Mouse (Mus musculus) forebrain, embryonic 13.5 days (tissue): ENCODE data around the gene Cdkal1. TPM values are rescaled to one million over a fixed set of nuclear protein-coding genes. Genes with fewer than 3 reads are reported as not detected.

ENCODE experiments used
- ATAC-seq: fragments of 200-750 bp; cut with Nextera tagmentation; 2 replicates; pipeline ENCODE4 v1.8.0; 2017
- H3K27ac ChIP-seq: fragments of 300-500 bp; sonication (generic); 2 replicates; pipeline ENCODE4 v1.5.1; 2015; ENCODE audit warnings: inconsistent platforms, mild to moderate bottlenecking, moderate library complexity
- H3K27me3 ChIP-seq: fragments of 300-500 bp; sonication (generic); 2 replicates; pipeline ENCODE4 v1.6.1; 2015; ENCODE audit warnings: mild to moderate bottlenecking, inconsistent platforms
- H3K36me3 ChIP-seq: fragments of 300-500 bp; sonication (generic); 2 replicates; pipeline ENCODE4 v1.6.1; 2015; ENCODE audit warnings: mild to moderate bottlenecking, inconsistent platforms; ENCODE audit not compliant: poor library complexity, severe bottlenecking
- H3K4me1 ChIP-seq: fragments of 300-500 bp; sonication (generic); 2 replicates; pipeline ENCODE4 v1.6.1; 2015; ENCODE audit warnings: inconsistent platforms
- H3K4me2 ChIP-seq: fragments of 300-500 bp; sonication (generic); 2 replicates; pipeline ENCODE4 v1.6.1; 2015; ENCODE audit warnings: inconsistent platforms, mild to moderate bottlenecking, moderate library complexity
- H3K4me3 ChIP-seq: fragments of 300-500 bp; sonication (generic); 2 replicates; pipeline ENCODE4 v1.5.1; 2015; ENCODE audit warnings: mild to moderate bottlenecking, inconsistent platforms
- H3K9ac ChIP-seq: fragments of 300-500 bp; sonication (generic); 2 replicates; pipeline ENCODE4 v1.6.1; 2015; ENCODE audit warnings: mild to moderate bottlenecking, inconsistent platforms
- H3K9me3 ChIP-seq: fragments of 300-500 bp; sonication (generic); replicated peaks from 2 replicates; pipeline ENCODE4 v1.6.1; 2016; ENCODE audit warnings: inconsistent platforms
- WGBS: fragments of 180-500 bp; shearing (Covaris S2); methylation state at CpG from one replicate; pipeline ENCODE4 v1.1.7; 2015; 5-methylcytosine and 5-hydroxymethylcytosine counted together
- polyA plus RNA-seq: library from polyadenylated mRNA; unstranded; fragments of >200 nt; fragmentation: Nextera tagmentation; extraction: Ambion mirVana; gene quantifications from 2 replicates; pipeline ENCODE4 v1.2.1, GENCODE M21; 2015

The Cdkal1 gene
- polyA plus RNA-seq, 1 experiment from 2014 or later, result 29.5 TPM

DNA sequence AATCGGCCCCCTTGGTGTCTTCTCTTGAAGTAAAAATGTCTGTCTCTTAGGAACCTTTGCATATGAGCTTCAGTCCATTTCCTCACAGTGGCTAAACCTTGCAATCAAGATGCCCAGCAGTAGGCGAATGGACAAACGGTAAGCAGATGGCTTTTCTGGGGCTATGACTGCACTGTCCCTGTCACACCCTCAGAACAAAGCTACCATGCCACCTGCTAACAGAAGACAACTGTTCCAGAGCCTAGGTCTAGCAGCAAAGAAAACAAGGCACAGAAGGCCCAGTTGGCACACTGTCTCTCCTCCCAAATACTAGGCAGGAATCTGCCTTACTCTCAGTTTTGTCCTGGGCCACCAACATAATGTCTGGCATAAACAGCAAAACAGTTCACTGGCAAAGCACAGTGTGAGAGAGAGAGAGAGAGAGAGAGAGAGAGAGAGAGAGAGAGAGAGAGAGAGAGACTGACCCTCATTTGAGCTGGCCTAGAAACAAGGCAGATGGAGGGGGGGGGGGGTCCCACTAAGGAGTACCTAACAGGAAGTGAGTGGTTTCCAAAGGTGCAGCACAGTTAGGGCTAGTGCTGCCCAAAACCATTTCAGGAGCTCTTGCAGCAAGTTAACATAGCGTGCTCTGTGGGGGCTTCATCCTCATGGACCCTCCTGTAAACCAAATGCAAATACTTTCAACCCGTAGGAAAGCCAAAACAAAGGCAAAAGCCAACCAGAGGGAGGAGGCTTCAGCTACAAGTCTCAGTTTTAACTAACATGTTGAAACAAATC, 95.6 kb downstream of the Cdkal1 start:
- Histone ChIP-seq H3K27ac (peak overlapping the region; percentile 70), H3K27me3 (no peaks in the 10 kb centered on the region), H3K4me1 (peaks cover 34% of the 10 kb centered on the region), H3K36me3 (no peaks in the 10 kb centered on the region), H3K9ac (no peak overlapping the region), H3K9me3 (no peaks in the 10 kb centered on the region), H3K4me2 (no peak overlapping the region), H3K4me3 (no peak overlapping the region)
- ATAC-seq, result peak; percentile 83
- 61% methylated on average over 5 of the region's 5 CpGs for WGBS

DNA sequence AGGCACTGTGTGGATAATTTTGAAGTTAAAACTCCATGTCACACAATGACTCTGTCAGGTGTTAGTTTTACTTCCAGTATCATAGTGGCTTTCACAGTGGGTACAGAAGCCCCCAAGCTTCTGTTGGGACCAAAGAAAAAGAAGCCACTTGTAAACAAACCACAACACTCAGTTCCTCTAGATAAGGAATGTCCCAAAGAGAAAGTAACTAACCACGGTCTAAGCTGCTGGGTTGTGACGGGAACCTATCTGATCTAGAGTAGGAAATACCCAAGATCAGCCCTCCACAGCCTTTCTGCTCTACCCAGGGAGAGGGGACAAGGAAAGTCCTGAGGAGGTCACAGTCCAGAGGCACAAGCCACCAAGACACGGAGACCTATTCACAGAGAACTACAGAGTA, 99.4 kb downstream of the Cdkal1 start:
- Histone ChIP-seq H3K36me3 (no peaks in the 10 kb centered on the region), H3K9me3 (no peaks in the 10 kb centered on the region), H3K4me1 (peaks cover 38% of the 10 kb centered on the region), H3K4me2 (no peak overlapping the region), H3K27me3 (no peaks in the 10 kb centered on the region), H3K9ac (no peak overlapping the region), H3K4me3 (no peak overlapping the region), H3K27ac (no peak overlapping the region)
- 92% methylated on average over 3 of the region's 3 CpGs for WGBS
- no peak for ATAC-seq

DNA sequence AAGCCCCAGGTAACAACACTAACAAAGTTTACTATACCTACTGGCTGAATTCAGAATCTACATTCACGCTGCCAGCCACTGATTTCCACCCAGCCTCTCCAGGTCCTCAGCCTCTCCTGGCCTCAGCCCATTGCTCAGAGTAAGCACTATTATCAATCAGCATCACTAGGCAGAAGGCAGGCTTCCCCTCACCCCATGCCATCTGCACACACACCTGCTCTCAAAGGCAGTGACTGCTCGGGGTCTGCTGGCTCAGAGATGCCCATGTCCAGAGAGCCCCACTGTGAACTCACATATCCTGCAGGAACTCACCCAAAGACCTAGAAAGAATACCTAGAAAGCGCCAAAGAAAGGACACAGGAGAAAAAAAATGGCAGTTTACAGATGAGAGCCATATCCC, 102.2 kb downstream of the Cdkal1 start:
- Histone ChIP-seq H3K9ac (no peak overlapping the region), H3K4me1 (peaks cover 11% of the 10 kb centered on the region), H3K4me2 (no peak overlapping the region), H3K4me3 (no peak overlapping the region), H3K27ac (no peak overlapping the region), H3K27me3 (no peaks in the 10 kb centered on the region), H3K9me3 (no peaks in the 10 kb centered on the region), H3K36me3 (no peaks in the 10 kb centered on the region)
- no peak for ATAC-seq
- WGBS, result 84% methylated on average over 3 of the region's 3 CpGs

DNA sequence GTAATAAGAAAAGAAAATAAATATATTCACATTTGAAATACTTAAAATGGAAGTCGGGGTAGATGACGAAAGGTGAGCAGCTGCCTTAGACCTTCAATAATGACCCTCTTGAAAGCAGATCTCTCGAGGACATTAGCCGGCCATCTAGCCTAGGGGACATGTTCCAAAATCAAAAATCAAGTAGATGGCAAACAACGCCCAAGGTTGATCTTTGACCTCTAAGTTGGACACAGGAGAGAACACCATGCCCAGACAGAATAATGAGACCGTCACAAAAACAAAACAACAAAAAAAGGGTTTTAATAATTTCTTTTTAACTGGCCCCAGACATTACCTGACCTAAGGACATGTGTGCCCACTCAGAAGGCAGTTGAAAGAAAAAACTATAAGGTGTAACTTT, 103.4 kb downstream of the Cdkal1 start:
- Histone ChIP-seq H3K36me3 (no peaks in the 10 kb centered on the region), H3K4me2 (no peak overlapping the region), H3K27ac (no peak overlapping the region), H3K4me1 (peaks cover 14% of the 10 kb centered on the region), H3K27me3 (no peaks in the 10 kb centered on the region), H3K9ac (no peak overlapping the region), H3K4me3 (no peak overlapping the region), H3K9me3 (no peaks in the 10 kb centered on the region)
- ATAC-seq, result no peak
- 93% methylated on average over 6 of the region's 6 CpGs for whole genome bisulfite sequencing

DNA sequence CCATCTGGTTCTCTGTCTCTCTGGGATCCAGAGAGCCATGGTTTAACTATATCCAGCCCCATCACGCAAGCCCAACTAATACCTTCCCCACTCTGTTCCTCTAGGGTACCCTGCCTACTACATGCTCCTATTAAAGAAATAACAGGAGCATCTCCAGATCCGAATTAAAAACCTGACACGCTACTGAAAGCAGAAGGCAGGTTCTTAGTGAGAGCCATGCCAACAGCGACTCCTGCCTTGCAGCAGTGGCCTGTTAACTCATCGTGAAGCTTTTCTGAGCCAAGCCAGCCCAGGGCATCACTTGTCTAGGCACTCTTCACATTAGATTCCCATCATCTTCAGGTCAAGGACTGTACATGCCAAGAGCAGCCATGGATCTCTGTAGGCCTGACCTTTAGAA, 104.3 kb downstream of the Cdkal1 start:
- no peaks in the 10 kb centered on the region for H3K27me3 ChIP-seq
- no peak overlapping the region for H3K27ac ChIP-seq
- H3K9ac ChIP-seq, result no peak overlapping the region
- no peak overlapping the region for H3K4me3 ChIP-seq
- H3K9me3 ChIP-seq, result no peaks in the 10 kb centered on the region
- ATAC-seq, result no peak
- H3K36me3 ChIP-seq, result no peaks in the 10 kb centered on the region
- H3K4me2 ChIP-seq, result no peak overlapping the region
- peaks cover 20% of the 10 kb centered on the region for H3K4me1 ChIP-seq
- 93% methylated on average over 5 of the region's 5 CpGs for WGBS

DNA sequence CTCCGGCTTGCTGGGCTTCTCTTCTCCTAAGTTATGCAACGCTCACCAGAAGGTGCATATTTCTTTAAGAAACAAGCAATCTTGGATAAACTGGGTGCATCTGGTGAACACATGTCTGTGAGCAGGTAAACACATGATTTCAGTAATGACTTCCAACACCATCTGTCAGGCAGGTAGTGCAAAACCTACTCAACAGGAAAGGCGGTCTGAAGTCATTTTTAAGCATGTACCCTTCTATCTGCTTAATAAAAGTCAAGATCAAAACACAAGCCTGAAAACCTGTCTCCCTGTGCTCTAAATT, 108.2 kb downstream of the Cdkal1 start:
- ATAC-seq, result peak; percentile 40; the same call in 1 of the 2 replicates
- H3K27ac ChIP-seq, result peak overlapping the region; percentile 62
- 82% methylated on average over 3 of the region's 3 CpGs for WGBS
- no peak overlapping the region for H3K4me3 ChIP-seq
- no peaks in the 10 kb centered on the region for H3K36me3 ChIP-seq
- H3K9ac ChIP-seq, result no peak overlapping the region
- H3K27me3 ChIP-seq, result no peaks in the 10 kb centered on the region
- no peaks in the 10 kb centered on the region for H3K9me3 ChIP-seq
- H3K4me2 ChIP-seq, result no peak overlapping the region
- H3K4me1 ChIP-seq, result peaks cover 26% of the 10 kb centered on the region

DNA sequence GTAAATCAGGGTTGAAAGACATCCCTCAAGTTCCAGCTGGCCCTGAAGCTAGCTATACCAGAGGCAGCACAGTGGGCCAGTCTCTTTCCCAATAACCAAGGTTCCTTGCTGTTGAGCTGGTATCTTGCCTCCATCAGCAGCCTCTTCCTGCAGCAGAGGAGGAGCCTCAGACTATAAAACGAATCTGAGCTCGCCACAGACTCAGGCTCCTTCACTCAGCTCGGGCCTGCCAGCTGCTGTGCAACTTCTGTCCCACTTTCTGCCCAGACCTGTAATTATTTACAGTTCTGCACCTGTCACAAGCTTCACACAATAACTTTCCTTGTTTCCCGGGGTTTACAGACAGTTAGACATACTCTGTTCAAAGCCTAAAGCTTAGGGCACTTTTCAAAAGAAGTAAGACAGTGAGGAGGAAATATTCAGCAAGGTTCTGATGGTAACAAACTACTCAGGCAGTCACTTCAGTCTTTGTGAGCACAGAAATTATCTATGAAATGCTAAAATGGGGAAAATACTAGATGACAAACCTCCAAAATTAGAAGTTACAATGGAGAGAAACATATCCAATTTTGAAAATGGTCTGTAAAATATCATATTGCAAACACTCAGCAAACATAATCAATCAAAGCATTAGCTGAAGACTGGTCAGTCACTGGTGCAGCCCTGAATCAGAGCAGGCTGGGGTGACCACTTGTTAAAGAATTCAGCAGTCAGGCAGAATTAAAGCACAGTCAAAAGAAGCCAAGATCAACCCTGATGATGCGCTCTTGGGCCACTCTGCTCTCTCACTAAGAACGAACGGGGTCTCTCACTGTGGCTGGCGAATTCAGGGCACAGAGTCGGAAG, 108.8 kb downstream of the Cdkal1 start:
- no peaks in the 10 kb centered on the region for H3K36me3 ChIP-seq
- WGBS, result 55% methylated on average over 9 of the region's 9 CpGs
- peak overlapping the region; percentile 62 for H3K27ac ChIP-seq
- H3K4me3 ChIP-seq, result no peak overlapping the region
- no peaks in the 10 kb centered on the region for H3K27me3 ChIP-seq
- H3K4me2 ChIP-seq, result no peak overlapping the region
- H3K9ac ChIP-seq, result no peak overlapping the region
- H3K9me3 ChIP-seq, result no peaks in the 10 kb centered on the region
- H3K4me1 ChIP-seq, result peaks cover 26% of the 10 kb centered on the region
- ATAC-seq, result peak; percentile 75

DNA sequence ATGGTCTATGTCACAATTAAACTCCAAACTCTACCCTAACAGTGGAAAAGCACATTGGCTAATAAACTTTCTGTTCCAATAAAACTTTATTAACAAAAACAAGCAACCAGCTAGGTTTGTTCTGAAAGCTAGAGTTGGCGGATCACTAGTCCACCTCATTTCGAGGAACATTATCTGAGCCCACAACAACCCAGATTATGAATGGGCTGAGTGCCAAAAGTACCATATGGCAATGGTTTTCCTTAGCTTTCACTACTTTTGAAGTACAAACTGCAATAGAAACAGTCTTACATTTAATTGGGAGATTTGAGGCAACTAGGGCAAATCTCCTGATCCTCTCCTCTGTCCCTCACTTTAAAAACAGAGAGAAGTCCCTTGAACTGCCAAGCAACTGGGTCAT, 110.4 kb downstream of the Cdkal1 start:
- peaks cover 26% of the 10 kb centered on the region for H3K4me1 ChIP-seq

DNA sequence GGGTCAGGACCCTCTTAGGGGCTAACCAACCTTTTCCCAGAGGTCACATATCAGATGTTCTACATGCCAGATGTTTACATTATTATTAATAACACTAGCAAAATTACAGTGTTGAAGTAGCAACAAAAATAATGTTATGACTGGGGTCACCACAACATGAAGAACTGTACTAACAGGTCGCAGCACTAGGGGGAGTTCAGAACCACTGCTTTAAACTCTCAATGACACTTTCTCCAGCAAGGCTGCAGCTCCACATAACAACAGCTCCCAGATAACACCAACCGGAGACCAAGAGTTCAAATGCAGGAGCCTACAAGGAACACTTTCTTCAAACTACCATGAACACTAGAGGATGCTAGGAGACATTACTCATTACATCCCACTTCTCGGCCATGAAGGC, 111.3 kb downstream of the Cdkal1 start:
- Histone ChIP-seq H3K4me1 (peaks cover 26% of the 10 kb centered on the region), H3K4me2 (no peak overlapping the region), H3K4me3 (no peak overlapping the region), H3K36me3 (no peaks in the 10 kb centered on the region), H3K9me3 (no peaks in the 10 kb centered on the region), H3K27ac (no peak overlapping the region), H3K9ac (no peak overlapping the region), H3K27me3 (no peaks in the 10 kb centered on the region)
- WGBS, result 90% methylated on average over 3 of the region's 3 CpGs
- no peak for ATAC-seq

More for the DNA sequence above, 110.4 kb downstream of the Cdkal1 start:
- 0 out of 2 replicates have a peak, but pooled peaks have one; percentile 12 for ATAC-seq
- H3K27me3 ChIP-seq, result no peaks in the 10 kb centered on the region
- no peak overlapping the region for H3K9ac ChIP-seq
- no peak overlapping the region for H3K4me3 ChIP-seq
- WGBS, result 67% methylated on average over 2 of the region's 2 CpGs
- H3K27ac ChIP-seq, result no peak overlapping the region
- H3K36me3 ChIP-seq, result no peaks in the 10 kb centered on the region
- no peak overlapping the region for H3K4me2 ChIP-seq
- no peaks in the 10 kb centered on the region for H3K9me3 ChIP-seq

DNA sequence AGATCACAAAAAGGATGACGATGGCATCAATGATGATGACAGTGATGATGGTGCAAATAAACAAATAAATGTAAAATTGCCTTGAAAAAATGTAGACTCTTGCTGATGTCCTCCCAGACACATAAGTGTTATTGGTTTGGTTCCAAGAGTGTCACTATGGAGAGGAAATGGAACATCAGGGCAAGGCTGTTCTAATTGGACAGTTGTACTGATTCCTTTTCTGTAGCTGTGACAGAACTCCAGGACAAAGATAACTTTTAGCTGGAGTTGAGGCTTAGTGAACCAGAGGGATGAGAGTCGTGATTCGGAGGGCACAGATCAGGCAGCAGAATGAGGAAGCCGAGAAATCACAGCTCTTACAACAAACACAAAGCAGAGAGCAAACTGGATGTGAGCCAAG, 111.7 kb downstream of the Cdkal1 start:
- Histone ChIP-seq H3K9me3 (no peaks in the 10 kb centered on the region), H3K27ac (no peak overlapping the region), H3K4me3 (no peak overlapping the region), H3K4me1 (peaks cover 26% of the 10 kb centered on the region), H3K36me3 (no peaks in the 10 kb centered on the region), H3K27me3 (no peaks in the 10 kb centered on the region), H3K4me2 (no peak overlapping the region), H3K9ac (no peak overlapping the region)
- no peak for ATAC-seq
- WGBS, result 79% methylated on average over 4 of the region's 4 CpGs

DNA sequence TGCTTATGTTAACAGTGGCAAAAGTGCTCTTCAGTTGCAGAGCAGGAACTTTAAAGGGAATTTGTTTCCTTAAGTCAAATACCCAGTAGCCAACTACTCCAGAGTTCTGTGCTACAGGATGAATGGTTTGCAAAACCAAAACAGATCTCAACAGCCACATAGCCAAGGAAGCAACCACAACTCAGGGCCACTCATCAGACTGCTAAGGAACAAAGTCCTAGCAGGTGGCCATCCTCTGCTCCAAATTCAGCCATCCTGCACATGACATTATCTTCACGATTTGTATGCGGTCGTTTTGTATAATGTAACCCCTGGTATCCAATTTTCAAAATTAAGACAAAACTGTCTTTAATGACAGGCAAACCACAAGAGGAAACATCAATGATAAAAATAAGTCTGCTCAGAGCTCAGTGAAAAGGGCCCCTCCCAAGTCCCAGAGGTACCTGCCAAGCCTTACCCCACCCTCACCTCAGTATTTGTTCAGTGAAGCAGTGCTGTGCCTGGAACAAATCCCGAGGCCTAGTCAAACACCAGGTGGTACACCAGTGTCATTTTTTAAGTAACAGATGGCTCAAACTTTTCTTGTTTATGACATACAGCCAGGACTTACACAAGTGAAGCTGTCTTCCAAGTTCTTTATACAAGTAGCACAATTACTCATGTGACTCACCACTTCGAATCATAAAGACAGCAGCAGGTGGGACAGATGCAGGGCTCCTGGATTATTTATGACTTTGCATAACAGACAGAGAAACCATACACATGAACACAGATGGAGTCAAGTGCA, 117.6 kb downstream of the Cdkal1 start:
- H3K27ac ChIP-seq, result no peak overlapping the region
- 0 out of 2 replicates have a peak, but pooled peaks cover 3% of the 10 kb centered on the region for H3K4me1 ChIP-seq
- no peak overlapping the region for H3K4me3 ChIP-seq
- 69% methylated on average over 5 of the region's 5 CpGs for WGBS
- H3K4me2 ChIP-seq, result no peak overlapping the region
- H3K36me3 ChIP-seq, result no peaks in the 10 kb centered on the region
- H3K9ac ChIP-seq, result no peak overlapping the region
- peak; percentile 81 for ATAC-seq
- H3K9me3 ChIP-seq, result no peaks in the 10 kb centered on the region
- no peaks in the 10 kb centered on the region for H3K27me3 ChIP-seq

DNA sequence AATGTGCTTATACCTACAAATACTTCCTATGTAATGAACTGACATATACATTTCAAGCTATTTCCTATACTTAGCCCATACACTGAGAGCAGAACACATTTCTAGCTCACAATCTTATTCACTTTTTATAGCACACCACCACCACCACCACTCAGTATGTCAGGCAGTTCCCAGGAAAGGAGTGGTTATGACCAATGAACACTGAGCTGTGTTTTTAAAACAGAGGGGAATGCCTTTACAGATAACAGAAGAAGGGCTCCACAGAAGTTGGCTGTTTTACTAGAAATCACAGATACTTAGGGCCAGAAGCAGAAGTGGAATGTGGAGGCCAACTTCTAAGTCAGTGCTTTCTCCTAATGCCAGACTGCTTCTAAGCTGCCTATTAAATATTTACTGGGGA, 121.0 kb downstream of the Cdkal1 start:
- H3K36me3 ChIP-seq, result no peaks in the 10 kb centered on the region
- H3K27me3 ChIP-seq, result no peaks in the 10 kb centered on the region
- no peak overlapping the region for H3K27ac ChIP-seq
- H3K4me3 ChIP-seq, result no peak overlapping the region
- ATAC-seq, result no peak
- H3K4me2 ChIP-seq, result no peak overlapping the region
- no peak overlapping the region for H3K9ac ChIP-seq
- 0 out of 2 replicates have a peak, but pooled peaks cover 3% of the 10 kb centered on the region for H3K4me1 ChIP-seq
- H3K9me3 ChIP-seq, result no peaks in the 10 kb centered on the region
